Mouse (Mus musculus): Measurements from ENCODE around the gene Adat1. TPM values are rescaled to one million over a fixed set of nuclear protein-coding genes. Genes with fewer than 3 reads are reported as not detected.

Adat1 gene
- polyA plus RNA-seq, 1 experiment from 2014 or later: 6.0 TPM

DNA sequence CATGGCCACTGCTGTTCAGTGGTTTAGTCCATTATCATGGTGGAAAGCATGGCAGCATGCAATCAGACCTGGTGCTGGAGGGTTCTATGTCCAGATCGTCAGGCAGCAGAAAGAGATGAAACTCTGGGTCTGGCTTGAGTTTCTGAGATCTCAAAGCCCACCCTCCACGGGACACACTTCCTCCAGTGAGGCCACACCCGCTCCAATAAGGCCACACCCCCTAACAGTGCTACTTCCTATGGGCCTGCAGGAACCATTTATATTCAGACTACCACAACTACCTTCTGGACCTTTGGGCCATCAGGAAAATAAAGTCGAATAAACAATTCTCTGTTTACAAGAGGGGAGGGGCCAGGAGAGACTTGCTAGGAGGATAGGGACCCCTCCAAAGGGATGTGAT is 71.1 kb downstream of the Adat1 start:
- Histone ChIP-seq H3K9ac (no peak overlapping the region), H3K4me2 (replicated peaks) (no peak overlapping the region), H3K27ac (no peak overlapping the region), H3K4me1 (replicated peaks; ENCODE audit: control insufficient read depth, insufficient read depth, low read length) (no peaks in the 10 kb centered on the region), H3K36me3 (replicated peaks; ENCODE audit: control insufficient read depth, insufficient read depth) (peaks cover 18% of the 10 kb centered on the region; the same call in 1 of the 2 replicates), H3K27me3 (ENCODE audit: control insufficient read depth, insufficient read depth, low read length) (no peaks in the 10 kb centered on the region), H3K9me3 (ENCODE audit: control insufficient read depth, low read length) (no peaks in the 10 kb centered on the region), H3K4me3 (replicated peaks; ENCODE audit: low read length) (no peak overlapping the region)
- ATAC-seq (ENCODE audit: low FRiP score): no peak
- DNase-seq (ENCODE audit: low spot score): no peak
- 91% methylated on average over 4 of the region's 4 CpGs for WGBS

GRCm38 (mm10) chr8:111919663-111920062 is 72.4 kb downstream of the Adat1 start:
- Histone ChIP-seq H3K9ac (no peak overlapping the region), H3K36me3 (replicated peaks; ENCODE audit: control insufficient read depth, insufficient read depth) (peaks cover 18% of the 10 kb centered on the region; the same call in 1 of the 2 replicates), H3K9me3 (ENCODE audit: control insufficient read depth, low read length) (no peaks in the 10 kb centered on the region), H3K4me1 (replicated peaks; ENCODE audit: control insufficient read depth, insufficient read depth, low read length) (no peaks in the 10 kb centered on the region), H3K4me2 (replicated peaks) (no peak overlapping the region), H3K27ac (no peak overlapping the region), H3K4me3 (replicated peaks; ENCODE audit: low read length) (no peak overlapping the region), H3K27me3 (ENCODE audit: control insufficient read depth, insufficient read depth, low read length) (no peaks in the 10 kb centered on the region)
- DNase-seq (ENCODE audit: low spot score) (no peak), ATAC-seq (ENCODE audit: low FRiP score) (no peak)
- WGBS: 86% methylated on average over 2 of the region's 2 CpGs

Other genes with a start within 250 kb of the Adat1 start
- 49.1 and 52.1 TPM in 2 replicates for gene Bcar1, start 248.5 kb downstream of the Adat1 start, polyA plus RNA-seq (2014; fragmentation: Nextera tagmentation; extraction: Ambion mirVana)
- gene Cfdp1, start 138.0 kb downstream of the Adat1 start, polyA plus RNA-seq (2014; fragmentation: Nextera tagmentation; extraction: Ambion mirVana): 155 and 172 TPM in 2 replicates
- gene Tmem170, start 115.6 kb downstream of the Adat1 start, polyA plus RNA-seq (2014; fragmentation: Nextera tagmentation; extraction: Ambion mirVana): 2.8 and 3.7 TPM in 2 replicates
- 2.7 and 4.3 TPM in 2 replicates for gene Chst5, start 81.9 kb downstream of the Adat1 start, polyA plus RNA-seq (2014; fragmentation: Nextera tagmentation; extraction: Ambion mirVana)
- gene Tmem231, start 58.4 kb downstream of the Adat1 start, polyA plus RNA-seq (2014; fragmentation: Nextera tagmentation; extraction: Ambion mirVana): 15.3 and 19.6 TPM in 2 replicates
- 454 and 472 TPM in 2 replicates for gene Gabarapl2, start 51.6 kb downstream of the Adat1 start, polyA plus RNA-seq (2014; fragmentation: Nextera tagmentation; extraction: Ambion mirVana)
- 190 and 196 TPM in 2 replicates for gene Kars, start 19.0 kb upstream of the Adat1 start, polyA plus RNA-seq (2014; fragmentation: Nextera tagmentation; extraction: Ambion mirVana)
- gene Terf2ip, start 19.1 kb upstream of the Adat1 start, polyA plus RNA-seq (2014; fragmentation: Nextera tagmentation; extraction: Ambion mirVana): 57.4 and 60.0 TPM in 2 replicates
- 0.39 and 1.2 TPM in 2 replicates for gene Gm6793, start 22.7 kb upstream of the Adat1 start, polyA plus RNA-seq (2014; fragmentation: Nextera tagmentation; extraction: Ambion mirVana)